Mouse (Mus musculus) embryonic fibroblast, embryonic 13.5 days (primary cell): ENCODE data around the gene Dedd. TPM values are rescaled to one million over a fixed set of nuclear protein-coding genes. Genes with fewer than 3 reads are reported as not detected.
"Not testable (repeated sequence)": the region's sequence is repeated elsewhere in the genome, so short reads cannot be mapped to it uniquely, and the experiment has no call there.

ENCODE experiments used
- H3K27ac ChIP-seq: 2 replicates; pipeline ENCODE4 v1.5.1; 2012; ENCODE audit warnings: low read length, control low read depth, inconsistent platforms; ENCODE audit not compliant: insufficient read depth
- H3K4me1 ChIP-seq: 2 replicates; pipeline ENCODE4 v1.6.1; 2011; ENCODE audit warnings: low read length; ENCODE audit not compliant: control insufficient read depth, insufficient read depth
- H3K4me3 ChIP-seq: 2 replicates; pipeline ENCODE4 v1.5.1; 2011; ENCODE audit warnings: mild to moderate bottlenecking, control low read depth, low read length; ENCODE audit not compliant: insufficient read depth
- CTCF ChIP-seq: IDR thresholded peaks from 2 replicates; pipeline ENCODE4 v1.5.1; 2011; ENCODE audit warnings: mild to moderate bottlenecking, control low read depth, low read length, moderate library complexity, borderline replicate concordance; ENCODE audit not compliant: insufficient read depth
- POLR2A ChIP-seq: IDR thresholded peaks from 2 replicates; pipeline ENCODE4 v1.6.1; 2011; ENCODE audit warnings: low read depth, mild to moderate bottlenecking, control low read depth, low read length, moderate library complexity
- polyA plus RNA-seq: library from polyadenylated mRNA; stranded (reverse); fragments of >200 nt; gene quantifications from 2 replicates; pipeline ENCODE4 v1.2.4, GENCODE M21; 2011; ENCODE audit warnings: low read depth; ENCODE audit not compliant: missing spikeins, insufficient read length

The Dedd gene
- polyA plus RNA-seq, 1 experiment, result 53.2 TPM

GRCm38 (mm10) chr1:171319748-171320147, 9.2 kb upstream of the Dedd start:
- no peaks in the 10 kb centered on the region for H3K4me1 ChIP-seq
- no peak overlapping the region for H3K4me3 ChIP-seq
- no peak overlapping the region for H3K27ac ChIP-seq
- no peak for TF ChIP-seq POLR2A
- TF ChIP-seq CTCF, result no peak

GRCm38 (mm10) chr1:171320151-171320550, 8.8 kb upstream of the Dedd start:
- Histone ChIP-seq H3K4me1 (no peaks in the 10 kb centered on the region), H3K27ac (no peak overlapping the region), H3K4me3 (no peak overlapping the region)
- TF ChIP-seq POLR2A, result no peak
- no peak for TF ChIP-seq CTCF

- no peaks in the 10 kb centered on the region for H3K4me1 ChIP-seq
- no peak overlapping the region for H3K4me3 ChIP-seq
- no peak overlapping the region for H3K27ac ChIP-seq
- TF ChIP-seq CTCF (no peak), POLR2A (no peak)
Observed at GRCm38 (mm10) chr1:171321415-171321814, 7.5 kb upstream of the Dedd start.

DNA sequence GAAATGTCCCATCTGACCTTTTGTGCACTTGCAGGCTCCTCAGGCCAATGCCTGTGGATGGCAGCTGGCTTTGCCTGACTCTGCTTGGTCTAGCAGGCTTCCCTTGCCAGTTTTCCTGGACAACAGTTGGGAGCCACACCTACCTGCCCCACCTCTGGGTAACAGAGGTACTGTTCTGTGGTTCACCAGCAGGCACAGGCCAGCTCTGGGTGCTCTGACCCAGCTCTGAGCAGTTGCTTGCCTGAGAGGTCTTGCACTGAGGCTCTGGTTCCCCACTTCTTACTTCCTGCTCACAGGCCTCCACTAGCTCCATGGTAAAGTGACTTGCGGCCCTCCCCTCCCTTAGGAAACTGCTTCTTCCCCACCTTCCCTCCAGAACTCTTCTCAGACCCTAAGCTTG, 6.9 kb upstream of the Dedd start:
- Histone ChIP-seq H3K4me1 (no peaks in the 10 kb centered on the region), H3K4me3 (no peak overlapping the region), H3K27ac (no peak overlapping the region)
- TF ChIP-seq CTCF (no peak), POLR2A (no peak)

GRCm38 (mm10) chr1:171325571-171325970, 3.4 kb upstream of the Dedd start:
- no peak overlapping the region for H3K4me3 ChIP-seq
- H3K4me1 ChIP-seq, result peaks cover 5% of the 10 kb centered on the region; the same call in 1 of the 2 replicates
- no peak overlapping the region for H3K27ac ChIP-seq
- TF ChIP-seq POLR2A (no peak), CTCF (no peak)

DNA sequence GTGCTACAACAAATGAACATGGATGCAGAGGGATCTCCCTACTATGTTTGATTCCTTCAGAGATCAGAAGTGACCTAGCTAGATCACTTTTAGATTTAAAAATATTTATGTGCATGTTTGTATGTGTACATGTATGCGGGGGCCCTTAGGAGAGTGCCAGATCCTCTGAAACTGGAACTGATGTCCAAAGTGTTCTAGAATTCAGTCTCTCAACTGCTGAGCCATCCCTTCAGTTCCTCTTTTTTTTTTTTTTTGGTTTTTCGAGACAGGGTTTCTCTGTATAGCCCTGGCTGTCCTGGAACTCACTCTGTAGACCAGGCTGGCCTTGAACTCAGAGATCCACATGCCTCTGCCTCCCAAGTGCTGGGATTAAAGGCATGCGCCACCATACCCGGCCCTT, 2.4 kb upstream of the Dedd start:
- H3K27ac ChIP-seq, H3K4me1 ChIP-seq, H3K4me3 ChIP-seq: not testable (repeated sequence)

DNA sequence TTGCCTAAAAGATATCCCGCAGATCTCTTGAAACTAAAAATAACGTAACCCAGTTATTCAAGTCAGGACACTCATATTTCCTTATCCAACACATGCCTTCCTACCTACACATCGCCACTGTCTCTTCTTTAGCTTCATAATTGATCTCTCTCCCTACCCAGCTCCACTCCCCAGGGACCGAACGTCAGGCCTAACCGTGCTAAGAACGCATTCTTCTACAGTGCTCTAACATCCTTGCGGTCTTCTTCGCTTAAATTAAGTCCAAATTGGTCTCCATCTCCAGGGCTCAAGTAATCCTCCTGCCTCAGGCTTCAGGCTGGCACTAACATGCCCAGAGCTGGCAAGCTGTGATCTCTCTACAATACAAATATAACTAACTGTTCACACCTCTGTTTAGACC, 701 bp upstream of the Dedd start:
- H3K4me3 ChIP-seq, result peak overlapping the region; percentile 87
- TF ChIP-seq CTCF (no peak), POLR2A (no peak)
- peaks cover 7% of the 10 kb centered on the region; the same call in 1 of the 2 replicates for H3K4me1 ChIP-seq
- H3K27ac ChIP-seq, result peak overlapping the region; percentile 92

- H3K27ac ChIP-seq, result peak overlapping the region; percentile 92
- TF ChIP-seq POLR2A, result peak; percentile 73
- no peak for TF ChIP-seq CTCF
- peaks cover 7% of the 10 kb centered on the region; the same call in 1 of the 2 replicates for H3K4me1 ChIP-seq
- peak overlapping the region; percentile 87 for H3K4me3 ChIP-seq
Observed at GRCm38 (mm10) chr1:171329433-171330215, 679 bp downstream of the Dedd start.

GRCm38 (mm10) chr1:171330216-171330560, 1.2 kb downstream of the Dedd start:
- Histone ChIP-seq H3K4me1 (peaks cover 7% of the 10 kb centered on the region; the same call in 1 of the 2 replicates), H3K27ac (peak overlapping the region; percentile 81), H3K4me3 (peak overlapping the region; percentile 75)
- TF ChIP-seq POLR2A (no peak), CTCF (no peak)

DNA sequence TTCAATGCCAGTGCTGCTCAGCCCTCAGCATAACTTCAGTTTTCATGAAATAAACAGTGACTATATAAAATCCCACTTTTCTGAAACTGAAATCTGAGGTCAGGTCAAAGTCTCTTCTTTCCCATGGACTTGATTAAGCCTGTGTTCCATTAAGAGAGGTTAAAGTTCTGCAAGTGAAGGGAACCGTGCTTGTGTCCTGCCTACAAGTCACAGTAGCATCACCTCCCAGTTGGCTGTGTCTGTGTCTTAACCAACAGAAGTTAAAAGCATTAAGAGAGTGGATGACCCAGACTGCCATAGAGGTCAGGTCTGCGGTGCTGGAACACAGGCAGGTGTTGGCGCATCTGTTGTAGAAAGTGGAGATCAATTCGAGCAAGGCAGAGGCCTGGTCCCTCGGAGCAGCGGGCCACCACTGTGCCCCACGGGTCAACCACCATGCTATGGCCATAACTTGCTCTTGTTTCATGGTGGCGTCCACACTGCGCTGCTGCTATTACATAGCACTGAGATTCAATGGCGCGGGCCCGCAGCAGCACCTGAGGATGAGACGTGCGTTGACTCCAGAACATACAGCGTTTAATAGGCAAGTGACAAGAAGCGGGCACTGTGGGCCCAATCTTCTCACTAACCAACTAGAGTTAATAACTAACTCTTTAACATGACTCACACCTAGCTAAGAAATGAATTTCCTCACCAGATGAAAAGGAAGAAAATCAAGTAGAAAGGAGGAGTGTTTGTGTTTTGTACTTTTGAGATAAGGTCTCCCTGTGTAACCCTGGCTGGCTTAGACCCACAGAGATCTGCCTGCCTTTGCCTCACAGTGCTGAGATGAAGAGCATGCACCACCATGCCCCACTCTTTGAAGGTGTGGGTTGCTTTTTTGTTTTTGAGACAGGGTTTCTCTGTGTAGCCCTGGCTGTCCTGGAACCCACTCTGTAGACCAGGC, 13.6 kb downstream of the Dedd start:
- H3K4me3 ChIP-seq, result no peak overlapping the region
- no peaks in the 10 kb centered on the region for H3K4me1 ChIP-seq
- TF ChIP-seq POLR2A, result no peak
- TF ChIP-seq CTCF, result no peak
- H3K27ac ChIP-seq, result no peak overlapping the region
